Mouse (Mus musculus) ovary, postnatal 36 days (tissue): ENCODE measurements at regions not wholly inside any gene's neighbourhood (a gene's known extent, or its start where the extent isn't known, plus 50 kb on each side); places are given as distances from the start of the nearest gene placed in this dataset.
A peak's percentile ranks its signal among the peaks of the same experiment; 100 is the strongest.

Experiments
- DNase-seq: peaks from one replicate; pipeline ENCODE4 v3.0.0; 2022; ENCODE audit warnings: low spot score, mixed read lengths

DNA sequence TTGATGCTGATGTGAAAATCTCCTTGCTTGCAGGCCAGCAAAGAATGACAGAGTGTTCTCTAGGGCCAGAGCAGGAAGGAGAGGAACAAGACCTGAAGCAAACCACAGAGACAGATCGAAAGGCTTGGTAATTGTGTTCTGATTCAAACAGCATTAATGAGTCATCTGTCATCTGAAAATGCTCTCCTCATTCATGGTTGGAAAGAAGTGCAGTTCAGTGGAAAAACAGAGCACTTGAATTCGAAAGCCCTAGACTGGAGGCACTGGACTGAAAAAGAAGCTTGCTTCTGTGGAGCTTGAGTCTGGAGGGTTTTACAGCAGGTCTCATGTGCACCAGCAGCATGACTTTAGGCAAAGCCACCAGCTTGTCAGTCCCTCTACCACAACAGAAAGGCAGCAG lies 374.3 kb upstream of the B430305J03Rik start:
- DNase-seq: no peak

GRCm38 (mm10) chr3:61738528-61738927 lies 372.8 kb upstream of the B430305J03Rik start:
- DNase-seq: no peak

DNA sequence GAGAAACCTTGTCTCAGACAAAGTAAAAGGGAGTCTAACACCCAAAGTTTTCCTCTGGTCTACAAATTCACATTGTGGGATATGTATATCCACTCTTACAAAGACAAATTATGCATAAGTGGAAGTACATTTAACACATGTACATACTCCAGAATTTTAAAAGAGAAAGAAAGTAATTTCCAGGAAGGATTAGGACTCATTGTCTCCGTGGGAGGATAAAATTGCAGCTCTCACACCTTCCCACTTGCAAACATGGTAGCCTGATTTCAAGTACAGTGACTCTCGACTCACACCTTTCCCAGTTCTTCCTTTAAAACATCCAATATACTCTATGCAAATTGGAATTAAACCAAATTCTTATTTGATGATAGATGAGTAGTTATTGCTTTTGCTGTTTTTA lies 351.0 kb upstream of the B430305J03Rik start:
- DNase-seq: no peak

GRCm38 (mm10) chr3:61687933-61688705 lies 322.4 kb upstream of the B430305J03Rik start:
- DNase-seq: no peak

- no peak for DNase-seq
These were observed 305.1 kb upstream of the B430305J03Rik start for GRCm38 (mm10) chr3:61670874-61671273.

GRCm38 (mm10) chr3:61656143-61656542 lies 290.4 kb upstream of the B430305J03Rik start:
- DNase-seq: no peak

DNA sequence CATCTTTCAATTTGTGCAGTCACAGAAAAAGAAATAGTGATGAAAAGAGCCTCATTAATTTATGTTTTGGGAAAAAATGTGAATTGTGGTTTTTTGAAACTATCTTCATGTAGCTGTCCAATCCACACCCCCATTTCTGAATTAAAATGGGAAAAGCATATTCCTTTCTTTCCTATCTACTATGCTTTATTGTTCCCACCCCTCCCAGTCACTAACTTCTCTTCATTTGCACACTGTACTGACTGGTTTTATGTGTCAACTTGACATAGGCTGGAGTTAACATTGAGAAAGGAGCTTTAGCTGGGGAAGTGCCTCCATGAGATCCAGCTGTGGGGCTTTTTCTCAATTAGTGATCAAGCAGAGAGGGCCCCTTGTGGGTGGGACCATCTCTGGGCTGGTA lies 262.8 kb upstream of the B430305J03Rik start:
- DNase-seq: no peak

GRCm38 (mm10) chr3:61628099-61628498 lies 262.3 kb upstream of the B430305J03Rik start:
- DNase-seq: no peak

DNA sequence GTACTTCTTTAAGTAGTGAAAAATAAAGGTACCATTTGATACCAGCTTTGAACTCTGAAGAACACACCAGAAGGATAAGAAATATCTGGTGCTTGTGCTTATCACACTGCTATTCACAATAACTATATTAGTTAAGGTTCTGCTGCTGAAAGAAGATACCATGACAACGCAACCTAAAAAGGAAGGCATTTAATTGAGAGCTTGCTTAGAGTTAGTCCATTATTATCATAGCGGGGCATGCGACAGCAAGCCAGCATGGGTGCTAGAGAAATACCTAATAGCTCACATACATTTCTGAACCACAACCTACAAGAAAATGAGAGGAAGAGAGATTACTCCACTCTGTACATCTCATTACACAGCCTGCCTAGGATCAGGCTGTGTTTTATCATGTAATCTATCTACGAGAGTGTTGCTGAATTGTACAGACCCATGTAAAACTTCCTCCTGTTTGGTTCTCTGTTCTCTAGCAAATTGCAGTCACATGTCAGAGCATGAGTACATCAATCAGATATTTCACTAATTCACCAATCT lies 258.3 kb upstream of the B430305J03Rik start:
- no peak for DNase-seq

DNA sequence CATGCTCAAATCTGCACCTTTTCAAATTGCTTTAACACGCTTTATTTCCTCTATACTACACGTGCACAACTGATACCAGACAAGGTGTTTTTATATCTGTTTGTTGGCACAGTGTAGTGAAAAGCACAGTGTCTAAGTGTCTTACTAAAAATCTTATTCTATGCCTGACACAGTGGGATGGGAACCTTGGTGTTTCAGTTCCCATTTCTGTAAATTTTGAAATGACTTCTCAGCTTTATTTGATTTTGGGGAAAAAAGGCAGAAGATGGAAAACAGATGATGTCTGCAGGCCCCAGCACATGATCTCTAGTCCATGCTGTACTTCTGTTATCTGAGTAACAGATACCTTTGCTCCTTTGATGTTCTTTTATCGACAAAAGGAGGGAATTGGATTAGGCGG lies 239.7 kb upstream of the B430305J03Rik start:
- DNase-seq: no peak

GRCm38 (mm10) chr3:61602891-61603290 lies 237.1 kb upstream of the B430305J03Rik start:
- DNase-seq: no peak

DNA sequence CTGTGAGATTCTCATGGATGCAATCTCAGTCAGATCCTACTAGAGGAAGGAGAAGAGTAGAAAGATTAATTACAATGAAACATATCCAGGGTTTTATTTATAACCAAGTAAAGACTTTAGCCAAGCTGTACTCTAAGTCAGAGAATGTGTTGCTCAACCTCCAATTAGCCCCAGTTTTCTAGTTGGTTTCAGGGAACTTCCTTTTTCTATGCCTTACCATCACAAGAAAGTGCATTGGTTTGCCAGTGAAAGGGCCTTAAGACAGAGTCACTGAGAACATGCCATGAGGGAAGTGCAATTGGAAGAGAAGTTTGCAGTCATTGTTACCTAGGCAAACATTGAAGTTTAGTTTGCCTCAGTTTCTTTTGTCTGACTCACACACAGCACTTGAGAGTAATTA lies 229.8 kb upstream of the B430305J03Rik start:
- DNase-seq: no peak

- DNase-seq: no peak
These were observed 226.6 kb upstream of the B430305J03Rik start for GRCm38 (mm10) chr3:61592342-61592741.

DNA sequence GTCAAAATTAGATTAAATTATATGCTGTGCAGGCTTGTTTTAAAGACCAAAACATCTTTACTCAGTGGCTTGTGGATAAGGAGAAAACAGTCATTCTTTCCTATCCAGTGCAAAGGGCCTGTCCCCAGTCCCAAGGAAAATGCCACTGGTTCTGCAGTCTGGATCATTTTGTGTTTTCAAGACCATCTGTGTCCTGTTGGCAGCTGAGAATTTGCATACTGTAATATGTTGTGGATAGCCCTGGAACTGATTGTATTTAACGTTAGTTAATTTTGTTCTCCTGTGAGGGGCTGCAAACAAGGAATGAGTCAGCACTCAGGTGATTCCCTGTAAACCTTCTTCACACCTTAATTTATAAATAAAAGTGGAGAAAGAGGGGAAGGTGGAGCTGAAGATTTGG lies 217.9 kb upstream of the B430305J03Rik start:
- DNase-seq: no peak

DNA sequence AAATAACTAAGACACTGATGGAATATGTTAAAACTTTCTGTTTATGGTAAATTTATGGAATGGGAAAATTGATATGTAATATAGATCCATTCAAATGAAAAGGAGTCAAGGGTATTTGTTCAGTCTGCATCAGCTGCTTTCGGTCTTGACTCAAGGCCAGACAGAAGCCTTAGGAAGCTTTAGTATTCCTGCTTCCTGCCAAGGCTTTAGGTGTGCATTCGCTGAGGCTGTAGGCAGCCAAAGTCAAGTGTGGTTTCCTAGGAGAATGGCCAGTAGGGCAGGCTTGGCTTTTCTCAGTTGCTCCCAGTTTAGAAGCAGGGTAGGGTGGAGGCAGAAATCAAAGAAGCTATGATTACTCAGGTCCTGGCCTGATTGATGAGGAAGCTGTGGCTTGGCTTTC lies 217.2 kb upstream of the B430305J03Rik start:
- no peak for DNase-seq

GRCm38 (mm10) chr3:61580252-61580651 lies 214.5 kb upstream of the B430305J03Rik start:
- no peak for DNase-seq

- DNase-seq: no peak
These were observed 171.4 kb upstream of the B430305J03Rik start for GRCm38 (mm10) chr3:61537113-61537512.

- no peak for DNase-seq
These were observed 170.0 kb upstream of the B430305J03Rik start for GRCm38 (mm10) chr3:61535751-61536150.

DNA sequence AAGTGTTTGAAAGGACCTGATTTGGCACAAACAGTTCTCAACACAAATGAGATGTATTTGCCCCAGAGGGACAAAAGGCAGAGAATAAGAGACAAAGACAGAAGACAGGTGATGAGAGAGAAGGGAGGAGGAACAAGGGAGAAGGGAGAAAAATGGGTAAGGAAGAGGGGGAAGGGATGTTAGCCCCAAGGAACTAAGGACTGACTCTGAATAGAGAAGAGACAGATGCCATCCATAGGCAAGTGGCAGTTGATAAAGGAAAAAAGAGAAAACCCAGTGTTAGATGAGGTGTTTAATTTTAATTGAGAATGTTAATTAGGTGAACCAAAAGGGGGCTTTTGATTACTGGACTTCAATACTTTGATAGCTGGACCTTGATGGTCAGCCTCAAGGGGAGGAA lies 137.4 kb upstream of the B430305J03Rik start:
- no peak for DNase-seq

- DNase-seq: no peak
These were observed 129.1 kb upstream of the B430305J03Rik start for GRCm38 (mm10) chr3:61494835-61495234.

DNA sequence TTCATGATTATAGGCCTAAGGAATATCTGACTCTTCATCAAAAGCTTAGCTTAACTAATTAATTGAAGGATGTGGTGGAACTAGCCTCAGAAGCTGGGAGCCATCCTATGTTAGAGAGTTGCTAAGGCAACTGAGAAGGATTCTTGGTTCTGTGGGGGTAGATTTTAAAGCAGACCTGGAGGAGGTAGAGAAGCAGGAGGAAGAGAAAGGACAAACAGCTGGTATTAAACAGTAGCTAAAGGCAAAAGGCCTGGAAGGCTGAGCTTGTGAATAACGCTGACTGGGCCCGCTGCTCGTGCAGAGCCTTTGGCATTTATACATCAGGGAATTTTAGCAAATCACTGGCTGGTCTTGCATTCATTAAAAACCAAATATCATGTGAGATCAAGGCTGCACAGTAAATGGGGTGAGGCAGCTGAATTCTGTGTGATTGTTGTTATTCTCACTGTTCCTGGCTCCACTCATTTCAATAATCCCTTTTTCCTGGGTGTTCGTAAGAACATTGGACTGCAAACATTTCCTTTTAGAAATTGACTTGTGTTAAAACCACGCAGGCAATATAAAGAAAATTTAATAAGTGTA lies 121.1 kb upstream of the B430305J03Rik start:
- DNase-seq: no peak

- no peak for DNase-seq
These were observed 113.3 kb upstream of the B430305J03Rik start for GRCm38 (mm10) chr3:61478861-61479584.

- peak; percentile 27 for DNase-seq
These were observed 109.3 kb upstream of the B430305J03Rik start for GRCm38 (mm10) chr3:61475018-61475417.
